Mouse (Mus musculus): Measurements from ENCODE around the gene Tmcc3. TPM values are rescaled to one million over a fixed set of nuclear protein-coding genes. Genes with fewer than 3 reads are reported as not detected.
A peak's percentile ranks its signal among the peaks of the same experiment; 100 is the strongest.

Tmcc3 gene
- polyA plus RNA-seq, 1 experiment from 2014 or later: 8.8 TPM

- Histone ChIP-seq H3K27ac (ENCODE audit: low read length) (no peak overlapping the region), H3K4me3 (ENCODE audit: low read depth, low read length) (no peak overlapping the region), H3K4me1 (ENCODE audit: control insufficient read depth, insufficient read depth, low read length) (0 out of 2 replicates have a peak, but pooled peaks cover 10% of the 10 kb centered on the region), H3K36me3 (ENCODE audit: control insufficient read depth, insufficient read depth, low read length) (no peaks in the 10 kb centered on the region), H3K9me3 (ENCODE audit: control insufficient read depth, low read depth, low read length) (no peaks in the 10 kb centered on the region), H3K9ac (replicated peaks; ENCODE audit: low read depth, low read length) (no peak overlapping the region), H3K27me3 (ENCODE audit: control insufficient read depth, insufficient read depth, low read length) (no peaks in the 10 kb centered on the region), H3K4me2 (replicated peaks; ENCODE audit: low read depth, low read length) (no peak overlapping the region)
- WGBS: 40% methylated on average over 3 of the region's 3 CpGs
- no peak for ATAC-seq (ENCODE audit: insufficient number of reproducible peaks, insufficient read depth, low FRiP score, low read depth)
Observed at GRCm38 (mm10) chr10:94449676-94450075, 137.9 kb downstream of the Tmcc3 start.

- ATAC-seq (ENCODE audit: insufficient number of reproducible peaks, insufficient read depth, low FRiP score, low read depth): no peak
- Histone ChIP-seq H3K4me2 (replicated peaks; ENCODE audit: low read depth, low read length) (no peak overlapping the region), H3K4me1 (ENCODE audit: control insufficient read depth, insufficient read depth, low read length) (0 out of 2 replicates have a peak, but pooled peaks cover 10% of the 10 kb centered on the region), H3K9me3 (ENCODE audit: control insufficient read depth, low read depth, low read length) (no peaks in the 10 kb centered on the region), H3K27me3 (ENCODE audit: control insufficient read depth, insufficient read depth, low read length) (no peaks in the 10 kb centered on the region), H3K9ac (replicated peaks; ENCODE audit: low read depth, low read length) (no peak overlapping the region), H3K27ac (ENCODE audit: low read length) (no peak overlapping the region), H3K36me3 (ENCODE audit: control insufficient read depth, insufficient read depth, low read length) (no peaks in the 10 kb centered on the region), H3K4me3 (ENCODE audit: low read depth, low read length) (no peak overlapping the region)
- WGBS: 24% methylated on average over 8 of the region's 8 CpGs
Observed at GRCm38 (mm10) chr10:94450781-94451180, 139.0 kb downstream of the Tmcc3 start.

GRCm38 (mm10) chr10:94457454-94457853, 145.7 kb downstream of the Tmcc3 start:
- Histone ChIP-seq H3K4me1 (ENCODE audit: control insufficient read depth, insufficient read depth, low read length) (peaks cover 14% of the 10 kb centered on the region; the same call in 1 of the 2 replicates), H3K9me3 (ENCODE audit: control insufficient read depth, low read depth, low read length) (no peaks in the 10 kb centered on the region), H3K27ac (ENCODE audit: low read length) (no peak overlapping the region), H3K36me3 (ENCODE audit: control insufficient read depth, insufficient read depth, low read length) (no peaks in the 10 kb centered on the region), H3K27me3 (ENCODE audit: control insufficient read depth, insufficient read depth, low read length) (no peaks in the 10 kb centered on the region), H3K9ac (replicated peaks; ENCODE audit: low read depth, low read length) (no peak overlapping the region), H3K4me2 (replicated peaks; ENCODE audit: low read depth, low read length) (no peak overlapping the region), H3K4me3 (ENCODE audit: low read depth, low read length) (no peak overlapping the region)
- ATAC-seq (ENCODE audit: insufficient number of reproducible peaks, insufficient read depth, low FRiP score, low read depth): no peak
- 50% methylated on average over 1 of the region's 1 CpGs for WGBS

- Histone ChIP-seq H3K9me3 (ENCODE audit: control insufficient read depth, low read depth, low read length) (no peaks in the 10 kb centered on the region), H3K36me3 (ENCODE audit: control insufficient read depth, insufficient read depth, low read length) (no peaks in the 10 kb centered on the region), H3K27ac (ENCODE audit: low read length) (peak overlapping the region; percentile 52), H3K4me2 (replicated peaks; ENCODE audit: low read depth, low read length) (no peak overlapping the region), H3K4me3 (ENCODE audit: low read depth, low read length) (no peak overlapping the region), H3K27me3 (ENCODE audit: control insufficient read depth, insufficient read depth, low read length) (no peaks in the 10 kb centered on the region), H3K4me1 (ENCODE audit: control insufficient read depth, insufficient read depth, low read length) (peaks cover 18% of the 10 kb centered on the region; the same call in 1 of the 2 replicates), H3K9ac (replicated peaks; ENCODE audit: low read depth, low read length) (no peak overlapping the region)
- no peak for ATAC-seq (ENCODE audit: insufficient number of reproducible peaks, insufficient read depth, low FRiP score, low read depth)
- 23% methylated on average over 6 of the region's 6 CpGs for WGBS
Observed at GRCm38 (mm10) chr10:94458690-94459089, 146.9 kb downstream of the Tmcc3 start.

GRCm38 (mm10) chr10:94461378-94461777, 149.6 kb downstream of the Tmcc3 start:
- no peak overlapping the region for H3K9ac ChIP-seq (replicated peaks; ENCODE audit: low read depth, low read length)
- H3K36me3 ChIP-seq (ENCODE audit: control insufficient read depth, insufficient read depth, low read length): no peaks in the 10 kb centered on the region
- H3K4me2 ChIP-seq (replicated peaks; ENCODE audit: low read depth, low read length): no peak overlapping the region
- no peak for ATAC-seq (ENCODE audit: insufficient number of reproducible peaks, insufficient read depth, low FRiP score, low read depth)
- no peaks in the 10 kb centered on the region for H3K9me3 ChIP-seq (ENCODE audit: control insufficient read depth, low read depth, low read length)
- no peak overlapping the region for H3K27ac ChIP-seq (ENCODE audit: low read length)
- H3K27me3 ChIP-seq (ENCODE audit: control insufficient read depth, insufficient read depth, low read length): no peaks in the 10 kb centered on the region
- WGBS: 90% methylated on average over 3 of the region's 3 CpGs
- no peak overlapping the region for H3K4me3 ChIP-seq (ENCODE audit: low read depth, low read length)
- H3K4me1 ChIP-seq (ENCODE audit: control insufficient read depth, insufficient read depth, low read length): peaks cover 24% of the 10 kb centered on the region; the same call in 1 of the 2 replicates

GRCm38 (mm10) chr10:94461871-94462270, 150.1 kb downstream of the Tmcc3 start:
- peaks cover 26% of the 10 kb centered on the region; the same call in 1 of the 2 replicates for H3K4me1 ChIP-seq (ENCODE audit: control insufficient read depth, insufficient read depth, low read length)
- H3K9ac ChIP-seq (replicated peaks; ENCODE audit: low read depth, low read length): no peak overlapping the region
- H3K9me3 ChIP-seq (ENCODE audit: control insufficient read depth, low read depth, low read length): no peaks in the 10 kb centered on the region
- ATAC-seq (ENCODE audit: insufficient number of reproducible peaks, insufficient read depth, low FRiP score, low read depth): no peak
- no peak overlapping the region for H3K4me3 ChIP-seq (ENCODE audit: low read depth, low read length)
- whole genome bisulfite sequencing: 72% methylated on average over 8 of the region's 8 CpGs
- H3K27ac ChIP-seq (ENCODE audit: low read length): no peak overlapping the region; the same call in 1 of the 2 replicates
- no peaks in the 10 kb centered on the region for H3K27me3 ChIP-seq (ENCODE audit: control insufficient read depth, insufficient read depth, low read length)
- H3K4me2 ChIP-seq (replicated peaks; ENCODE audit: low read depth, low read length): no peak overlapping the region
- H3K36me3 ChIP-seq (ENCODE audit: control insufficient read depth, insufficient read depth, low read length): no peaks in the 10 kb centered on the region

- 54% methylated on average over 15 of the region's 15 CpGs for WGBS
- Histone ChIP-seq H3K4me2 (replicated peaks; ENCODE audit: low read depth, low read length) (no peak overlapping the region), H3K36me3 (ENCODE audit: control insufficient read depth, insufficient read depth, low read length) (no peaks in the 10 kb centered on the region), H3K4me3 (ENCODE audit: low read depth, low read length) (no peak overlapping the region), H3K9ac (replicated peaks; ENCODE audit: low read depth, low read length) (no peak overlapping the region), H3K27me3 (ENCODE audit: control insufficient read depth, insufficient read depth, low read length) (no peaks in the 10 kb centered on the region), H3K9me3 (ENCODE audit: control insufficient read depth, low read depth, low read length) (no peaks in the 10 kb centered on the region), H3K4me1 (ENCODE audit: control insufficient read depth, insufficient read depth, low read length) (peaks cover 26% of the 10 kb centered on the region; the same call in 1 of the 2 replicates), H3K27ac (ENCODE audit: low read length) (peak overlapping the region; percentile 56; the same call in 1 of the 2 replicates)
- peak; percentile 42; the same call in 1 of the 2 replicates for ATAC-seq (ENCODE audit: insufficient number of reproducible peaks, insufficient read depth, low FRiP score, low read depth)
Observed at GRCm38 (mm10) chr10:94462386-94463064, 150.8 kb downstream of the Tmcc3 start.

- H3K4me2 ChIP-seq (replicated peaks; ENCODE audit: low read depth, low read length): no peak overlapping the region
- H3K27ac ChIP-seq (ENCODE audit: low read length): 0 out of 2 replicates have a peak overlapping the region, but pooled peaks have one; percentile 56
- 67% methylated on average over 2 of the region's 2 CpGs for WGBS
- no peak for ATAC-seq (ENCODE audit: insufficient number of reproducible peaks, insufficient read depth, low FRiP score, low read depth)
- H3K4me3 ChIP-seq (ENCODE audit: low read depth, low read length): no peak overlapping the region
- no peaks in the 10 kb centered on the region for H3K36me3 ChIP-seq (ENCODE audit: control insufficient read depth, insufficient read depth, low read length)
- no peaks in the 10 kb centered on the region for H3K27me3 ChIP-seq (ENCODE audit: control insufficient read depth, insufficient read depth, low read length)
- peaks cover 23% of the 10 kb centered on the region; the same call in 1 of the 2 replicates for H3K4me1 ChIP-seq (ENCODE audit: control insufficient read depth, insufficient read depth, low read length)
- H3K9me3 ChIP-seq (ENCODE audit: control insufficient read depth, low read depth, low read length): no peaks in the 10 kb centered on the region
- H3K9ac ChIP-seq (replicated peaks; ENCODE audit: low read depth, low read length): no peak overlapping the region
Observed at GRCm38 (mm10) chr10:94463410-94463809, 151.7 kb downstream of the Tmcc3 start.
